Mouse (Mus musculus) stomach, postnatal 0 days (tissue): ENCODE measurements around the gene Sgca. TPM values are rescaled to one million over a fixed set of nuclear protein-coding genes. Genes with fewer than 3 reads are reported as not detected.
A peak's percentile ranks its signal among the peaks of the same experiment; 100 is the strongest.
"Not testable (repeated sequence)": the region's sequence is repeated elsewhere in the genome, so short reads cannot be mapped to it uniquely, and the experiment has no call there.

Experiments used
- ATAC-seq: fragments of 200-750 bp; cut with Nextera tagmentation; 2 replicates; pipeline ENCODE4 v1.8.0; 2017; ENCODE audit not compliant: low FRiP score, low TSS enrichment
- DNase-seq: peaks from one replicate; pipeline ENCODE4 v3.0.0-alpha.2; 2016; ENCODE audit warnings: low spot score
- H3K27ac ChIP-seq: fragments of 300-500 bp; sonication (generic); replicated peaks from 2 replicates; pipeline ENCODE4 v1.5.1; 2014; ENCODE audit warnings: mild to moderate bottlenecking, control low read depth
- H3K27me3 ChIP-seq: fragments of 300-500 bp; sonication (generic); 2 replicates; pipeline ENCODE4 v1.6.1; 2014; ENCODE audit warnings: low read length; ENCODE audit not compliant: control insufficient read depth, insufficient read depth
- H3K36me3 ChIP-seq: fragments of 300-500 bp; sonication (generic); 2 replicates; pipeline ENCODE4 v1.6.1; 2014; ENCODE audit warnings: low read length, mixed read lengths; ENCODE audit not compliant: control insufficient read depth, insufficient read depth
- H3K4me1 ChIP-seq: fragments of 300-500 bp; sonication (generic); replicated peaks from 2 replicates; pipeline ENCODE4 v1.6.1; 2014; ENCODE audit warnings: antibody characterized with exemption; ENCODE audit not compliant: control insufficient read depth, insufficient read depth
- H3K4me2 ChIP-seq: fragments of 300-500 bp; sonication (generic); replicated peaks from 2 replicates; pipeline ENCODE4 v1.6.1; 2014; ENCODE audit warnings: low read depth, mild to moderate bottlenecking, control low read depth, moderate library complexity
- H3K4me3 ChIP-seq: fragments of 300-500 bp; sonication (generic); 2 replicates; pipeline ENCODE4 v1.5.1; 2014; ENCODE audit warnings: low read depth, low read length, control low read depth
- H3K9ac ChIP-seq: fragments of 300-500 bp; sonication (generic); 2 replicates; pipeline ENCODE4 v1.6.1; 2014; ENCODE audit warnings: mild to moderate bottlenecking, low read length, control low read depth, mixed read lengths
- H3K9me3 ChIP-seq: fragments of 300-500 bp; sonication (generic); 2 replicates; pipeline ENCODE4 v1.6.1; 2016; ENCODE audit warnings: low read length; ENCODE audit not compliant: control insufficient read depth
- CTCF ChIP-seq: IDR thresholded peaks from 2 replicates; pipeline ENCODE4 v1.5.1; 2016; ENCODE audit warnings: antibody characterized with exemption, low read depth, mild to moderate bottlenecking, moderate library complexity
- EP300 ChIP-seq: optimal IDR thresholded peaks from 2 replicates; pipeline ENCODE3; 2016; ENCODE audit warnings: antibody characterized with exemption
- WGBS: fragments of 180-500 bp; shearing (Covaris S2); extraction: QIAGEN DNeasy Blood & Tissue Kit; methylation state at CpG from one replicate; pipeline ENCODE4 v1.1.7; 2014; 5-methylcytosine and 5-hydroxymethylcytosine counted together
- polyA plus RNA-seq: library from polyadenylated mRNA; unstranded; fragments of >200 nt; fragmentation: Nextera tagmentation; extraction: Ambion mirVana; gene quantifications from 2 replicates; pipeline ENCODE4 v1.2.1, GENCODE M21; 2015

The Sgca gene
- polyA plus RNA-seq, 1 experiment from 2014 or later, result 0.47 TPM

DNA sequence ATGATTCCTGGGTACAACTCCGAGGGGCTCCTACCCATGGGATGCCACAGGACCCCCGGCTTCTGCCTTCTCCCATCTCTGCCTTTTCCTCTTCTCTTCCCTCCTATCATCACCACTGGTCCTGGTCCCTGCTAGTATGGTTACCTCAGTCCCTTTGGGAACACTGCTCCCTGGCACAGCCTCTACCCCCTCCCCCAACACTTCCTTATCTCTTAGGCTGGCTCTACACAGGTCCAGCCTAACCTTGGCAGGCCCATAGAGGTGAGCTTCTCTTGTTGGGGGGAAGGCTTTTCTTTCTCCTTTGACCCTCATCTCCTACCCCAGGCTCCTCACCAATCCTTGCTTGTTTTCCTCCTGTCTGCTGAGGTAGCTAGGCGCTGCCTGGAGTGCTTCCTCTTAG lies 39.4 kb upstream of the Sgca start:
- H3K4me3 ChIP-seq, result no peak overlapping the region
- DNase-seq (no peak), ATAC-seq (peak; percentile 48; the same call in 1 of the 2 replicates)
- H3K36me3 ChIP-seq, result peaks cover 3% of the 10 kb centered on the region; the same call in 1 of the 2 replicates
- H3K27ac ChIP-seq, result no peak overlapping the region
- no peaks in the 10 kb centered on the region; the same call in 1 of the 2 replicates for H3K4me1 ChIP-seq
- H3K9ac ChIP-seq, result no peak overlapping the region
- no peak overlapping the region for H3K4me2 ChIP-seq
- no peaks in the 10 kb centered on the region for H3K9me3 ChIP-seq
- no peaks in the 10 kb centered on the region for H3K27me3 ChIP-seq
- WGBS, result 66% methylated on average over 3 of the region's 3 CpGs
- TF ChIP-seq CTCF, result no peak
- no peak for TF ChIP-seq EP300

DNA sequence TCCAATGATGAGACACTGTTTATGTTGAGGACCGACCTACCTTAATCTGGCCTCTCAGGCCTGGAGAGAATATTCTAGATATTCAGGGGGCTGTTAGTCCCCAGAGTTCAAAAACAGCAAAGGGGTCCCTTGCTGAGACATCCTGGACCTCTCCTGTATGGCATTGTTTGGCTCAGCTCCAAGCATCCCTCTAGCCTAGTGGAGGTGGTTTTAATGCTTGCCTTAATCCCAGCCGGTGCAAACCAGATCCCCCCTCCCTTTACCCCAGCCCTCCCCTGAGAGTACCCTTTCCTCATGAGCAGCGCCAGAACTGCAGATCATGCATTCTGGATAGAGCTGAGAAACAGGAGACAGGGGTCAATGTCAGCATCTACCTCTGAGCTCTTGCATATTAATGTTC lies 36.4 kb upstream of the Sgca start:
- no peak overlapping the region for H3K4me2 ChIP-seq
- DNase-seq, result no peak
- no peaks in the 10 kb centered on the region for H3K27me3 ChIP-seq
- H3K27ac ChIP-seq, result no peak overlapping the region
- no peak overlapping the region for H3K9ac ChIP-seq
- TF ChIP-seq EP300, result no peak
- no peak for TF ChIP-seq CTCF
- WGBS, result 43% methylated on average over 3 of the region's 3 CpGs
- H3K4me3 ChIP-seq, result no peak overlapping the region
- no peaks in the 10 kb centered on the region for H3K36me3 ChIP-seq
- H3K9me3 ChIP-seq, result no peaks in the 10 kb centered on the region
- H3K4me1 ChIP-seq, result peaks cover 4% of the 10 kb centered on the region; the same call in 1 of the 2 replicates
- no peak for ATAC-seq

DNA sequence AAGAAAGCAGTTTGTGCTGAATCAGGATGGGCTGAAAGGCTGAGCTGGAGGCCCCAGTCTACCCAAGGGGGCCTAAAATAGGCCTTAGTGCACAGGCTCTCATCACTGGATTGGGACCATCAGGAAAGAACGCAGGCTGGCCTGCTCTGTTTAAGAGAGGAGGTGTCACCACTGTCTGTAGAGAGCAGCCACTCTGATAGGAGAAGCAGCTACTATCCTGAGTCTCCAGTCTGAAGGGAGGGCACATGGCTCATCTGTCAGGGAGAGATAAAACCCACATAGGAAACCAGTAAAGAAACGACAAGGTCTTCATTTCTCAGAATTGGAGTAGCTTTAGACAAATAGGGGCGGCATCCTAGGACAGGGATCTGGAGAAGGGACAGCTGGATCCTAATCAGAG lies 35.9 kb upstream of the Sgca start:
- Histone ChIP-seq H3K27me3 (no peaks in the 10 kb centered on the region), H3K36me3 (no peaks in the 10 kb centered on the region), H3K9me3 (no peaks in the 10 kb centered on the region), H3K4me1 (peaks cover 6% of the 10 kb centered on the region; the same call in 1 of the 2 replicates), H3K4me2 (0 out of 2 replicates have a peak overlapping the region, but pooled peaks have one; percentile 75), H3K9ac (no peak overlapping the region), H3K27ac (no peak overlapping the region; the same call in 1 of the 2 replicates), H3K4me3 (no peak overlapping the region)
- DNase-seq (no peak), ATAC-seq (no peak)
- TF ChIP-seq EP300 (no peak), CTCF (no peak)
- 44% methylated on average over 3 of the region's 3 CpGs for WGBS

DNA sequence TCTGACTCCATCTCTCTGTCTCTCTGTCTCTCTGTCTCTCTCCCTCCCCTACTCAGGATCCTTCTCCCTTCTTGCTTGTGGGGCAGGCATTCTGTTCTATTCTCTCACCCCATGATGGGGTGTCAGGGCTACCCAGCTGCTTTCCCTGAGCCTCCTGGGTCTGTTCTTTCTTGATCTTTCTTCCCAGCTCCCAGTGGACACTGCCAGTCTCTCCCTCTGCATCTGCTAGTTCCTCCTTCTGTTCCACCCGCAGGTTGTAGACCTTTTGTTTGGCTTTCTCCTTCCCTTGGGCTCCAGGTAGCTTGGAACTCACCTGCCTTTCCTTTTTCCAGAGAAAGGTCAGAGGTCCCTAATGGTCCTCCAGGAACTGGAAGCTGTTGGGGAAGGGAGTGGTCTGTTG lies 35.3 kb upstream of the Sgca start:
- ATAC-seq (no peak), DNase-seq (no peak)
- H3K4me3 ChIP-seq, result no peak overlapping the region
- TF ChIP-seq CTCF (no peak), EP300 (no peak)
- H3K36me3 ChIP-seq, result no peaks in the 10 kb centered on the region
- H3K9me3 ChIP-seq, result no peaks in the 10 kb centered on the region
- peaks cover 10% of the 10 kb centered on the region; the same call in 1 of the 2 replicates for H3K4me1 ChIP-seq
- H3K4me2 ChIP-seq, result peak overlapping the region; percentile 75
- no peak overlapping the region for H3K27ac ChIP-seq
- H3K9ac ChIP-seq, result no peak overlapping the region
- no peaks in the 10 kb centered on the region for H3K27me3 ChIP-seq
- WGBS, result 43% methylated on average over 1 of the region's 1 CpGs

DNA sequence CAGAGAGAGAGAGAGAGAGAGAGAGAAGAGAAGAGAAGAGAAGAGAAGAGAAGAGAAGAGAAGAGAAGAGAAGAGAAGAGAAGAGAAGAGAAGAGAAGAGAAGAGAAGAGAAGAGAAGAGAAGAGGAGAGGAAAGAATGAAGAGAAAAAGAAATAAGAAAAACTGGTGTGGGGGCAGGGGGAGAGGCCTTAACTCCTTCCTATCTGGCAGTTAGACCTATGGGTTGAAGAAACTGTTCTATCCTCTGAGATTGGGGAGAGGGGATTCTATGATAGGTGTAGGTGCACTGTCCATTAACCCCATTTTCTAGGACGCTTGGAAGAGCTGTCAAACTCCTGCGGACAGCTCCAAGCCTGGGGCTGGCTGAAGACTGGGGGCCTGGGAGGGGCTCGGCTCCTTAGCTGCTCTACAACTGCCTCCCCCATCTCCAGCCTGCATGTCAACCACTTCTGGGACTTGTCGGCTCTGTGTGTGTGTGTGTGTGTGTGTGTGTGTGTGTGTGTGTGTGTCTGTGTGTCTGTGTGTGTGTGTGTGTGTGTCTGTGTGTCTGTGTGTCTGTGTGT lies 34.8 kb upstream of the Sgca start:
- ATAC-seq, H3K9me3 ChIP-seq, DNase-seq, H3K36me3 ChIP-seq, H3K27me3 ChIP-seq, H3K27ac ChIP-seq: not testable (repeated sequence)
- peak overlapping the region; percentile 56 for H3K4me3 ChIP-seq
- peak overlapping the region; percentile 75 for H3K4me2 ChIP-seq
- 17% methylated on average over 4 of the region's 4 CpGs for WGBS
- peak overlapping the region; percentile 52; the same call in 1 of the 2 replicates for H3K9ac ChIP-seq
- peaks cover 12% of the 10 kb centered on the region; the same call in 1 of the 2 replicates for H3K4me1 ChIP-seq

DNA sequence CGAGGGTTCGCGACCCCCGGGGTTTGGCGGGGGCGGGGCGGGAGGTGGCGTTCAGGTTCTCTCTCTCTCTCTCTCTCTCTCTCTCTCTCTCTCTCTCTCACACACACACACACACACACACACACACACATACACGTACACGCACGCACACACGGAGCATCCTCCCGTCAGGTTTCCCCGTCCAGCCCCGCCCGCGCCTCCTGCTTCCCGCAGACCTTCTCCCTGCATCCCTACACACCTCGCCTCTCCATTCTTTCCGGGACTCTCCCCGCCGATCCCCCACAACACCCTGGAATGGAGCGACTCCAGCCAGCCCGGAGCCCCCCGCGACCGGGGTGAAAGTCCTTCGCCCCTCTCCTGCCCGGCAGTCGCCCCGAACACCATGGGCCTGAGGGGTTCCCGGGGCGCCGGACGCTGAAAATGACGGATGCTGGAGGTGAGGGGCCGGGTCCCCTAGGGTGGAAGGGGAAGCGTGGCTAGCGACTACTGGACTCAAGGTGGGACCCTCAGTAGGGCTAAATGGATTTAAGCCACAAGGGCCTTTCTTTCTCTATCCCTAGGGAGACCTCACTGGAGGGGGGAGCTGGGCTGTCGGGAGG lies 34.1 kb upstream of the Sgca start:
- ATAC-seq, result no peak

More for the DNA sequence above, 34.1 kb upstream of the Sgca start:
- Histone ChIP-seq H3K9me3 (no peaks in the 10 kb centered on the region), H3K9ac (peak overlapping the region; percentile 76), H3K27ac (peak overlapping the region; percentile 81), H3K4me3 (peak overlapping the region; percentile 56), H3K4me1 (peaks cover 12% of the 10 kb centered on the region; the same call in 1 of the 2 replicates), H3K27me3 (no peaks in the 10 kb centered on the region), H3K36me3 (peaks cover 6% of the 10 kb centered on the region), H3K4me2 (peak overlapping the region; percentile 75)
- DNase-seq, result no peak
- 2% methylated on average over 35 of the region's 40 CpGs for WGBS
- no peak for TF ChIP-seq EP300
- no peak for TF ChIP-seq CTCF
